Mouse (Mus musculus) kidney, postnatal 4 days (tissue): ENCODE measurements around the gene Dennd1a.
A peak's percentile ranks its signal among the peaks of the same experiment; 100 is the strongest.

ENCODE experiments used
- DNase-seq, 2 experiments: peaks; one replicate each; pipeline ENCODE4 v3.0.0; 2021; ENCODE audit warnings: mixed read lengths in 2 of 2

The Dennd1a gene

DNA sequence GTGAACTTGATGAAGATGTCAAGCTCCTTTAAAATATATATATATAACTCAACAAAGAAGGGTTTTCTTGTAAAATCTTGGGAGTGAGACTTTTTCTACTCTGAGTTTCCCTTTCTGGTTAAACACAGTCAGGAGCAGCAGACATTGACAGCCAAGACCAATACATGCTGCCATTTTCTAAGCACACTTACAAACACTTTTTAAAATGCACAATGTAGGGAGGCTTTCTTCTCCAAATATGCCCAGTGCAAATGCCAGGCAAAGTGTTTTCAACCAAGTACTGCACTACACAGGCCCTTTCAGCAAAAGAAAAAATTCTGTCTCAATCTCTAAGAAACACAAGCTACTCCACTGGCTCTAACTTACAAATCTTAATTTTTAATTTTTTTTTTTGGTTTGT, 65.7 kb downstream of the Dennd1a start:
- DNase-seq: no peak

DNA sequence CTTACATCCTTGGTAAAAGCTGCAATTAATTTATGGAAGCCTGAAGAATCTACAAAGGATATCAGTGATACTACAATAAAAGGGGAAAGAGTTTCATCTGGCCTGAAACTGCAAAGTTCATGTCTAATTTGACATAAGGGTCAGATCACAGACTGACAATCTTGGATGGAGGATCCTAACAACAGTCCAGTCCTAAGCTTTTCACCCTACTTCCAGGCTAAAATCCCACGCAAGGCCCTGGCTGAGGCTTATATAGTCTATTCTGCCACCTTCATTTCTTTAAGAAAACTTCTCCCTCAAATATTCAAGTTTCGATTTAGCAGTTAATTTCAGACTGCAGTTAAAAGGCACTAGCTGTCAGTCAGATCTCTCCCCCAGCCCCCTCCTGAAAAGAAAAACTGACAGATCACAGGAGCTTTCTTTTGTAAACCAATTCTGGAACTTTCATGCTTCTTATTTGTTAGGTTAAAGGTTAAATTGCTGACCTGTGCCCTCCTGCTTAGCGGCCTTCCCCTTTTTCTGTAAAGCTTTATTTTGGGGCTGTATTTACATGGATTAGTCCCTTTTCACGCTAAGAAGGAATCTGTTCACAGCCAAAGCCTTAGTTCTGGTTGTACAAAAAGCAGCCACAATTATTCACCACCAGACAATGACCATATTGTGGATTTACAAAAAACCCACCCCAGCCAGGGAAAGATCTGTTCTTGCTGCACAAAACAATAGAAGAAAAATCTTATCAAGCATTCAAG, 66.3 kb downstream of the Dennd1a start:
- DNase-seq: no peak

DNA sequence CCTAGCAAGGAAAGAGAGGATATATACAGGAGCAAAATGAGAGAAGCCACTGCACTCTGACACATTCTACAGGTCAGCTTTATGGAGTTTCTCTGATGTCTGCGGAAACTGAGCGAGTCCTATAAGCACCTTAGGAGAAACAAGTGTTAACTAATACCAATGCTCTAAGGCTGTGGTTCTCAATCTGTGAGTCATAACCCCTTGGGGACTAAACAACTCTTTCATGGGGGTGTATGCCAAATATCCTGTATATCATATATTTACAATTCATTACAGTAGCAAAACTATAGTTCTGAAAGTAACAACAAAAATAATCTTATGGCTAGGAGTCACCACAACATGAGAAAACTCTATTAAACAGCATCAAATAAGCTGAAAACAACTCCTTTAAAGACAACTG, 67.5 kb downstream of the Dennd1a start:
- no peak for DNase-seq

DNA sequence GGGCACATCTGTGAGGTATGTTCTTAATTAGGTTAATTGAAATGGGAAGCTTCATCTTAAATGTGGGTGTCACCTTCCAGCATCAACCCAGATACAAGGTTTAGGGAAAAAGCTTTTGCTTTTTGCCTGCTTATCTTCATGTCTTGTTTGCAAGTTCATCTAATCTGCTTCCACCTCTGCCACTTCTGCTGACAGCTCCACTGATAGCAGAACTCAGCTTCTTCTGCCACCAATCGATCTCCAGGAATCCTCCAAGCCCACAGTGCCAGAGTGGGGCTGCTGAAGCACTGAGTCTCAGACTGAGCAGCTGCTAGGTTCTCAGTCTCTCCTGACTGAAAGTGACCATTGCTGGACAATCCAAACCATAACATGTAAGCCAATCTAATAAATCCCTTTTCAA, 74.1 kb downstream of the Dennd1a start:
- no peak for DNase-seq

DNA sequence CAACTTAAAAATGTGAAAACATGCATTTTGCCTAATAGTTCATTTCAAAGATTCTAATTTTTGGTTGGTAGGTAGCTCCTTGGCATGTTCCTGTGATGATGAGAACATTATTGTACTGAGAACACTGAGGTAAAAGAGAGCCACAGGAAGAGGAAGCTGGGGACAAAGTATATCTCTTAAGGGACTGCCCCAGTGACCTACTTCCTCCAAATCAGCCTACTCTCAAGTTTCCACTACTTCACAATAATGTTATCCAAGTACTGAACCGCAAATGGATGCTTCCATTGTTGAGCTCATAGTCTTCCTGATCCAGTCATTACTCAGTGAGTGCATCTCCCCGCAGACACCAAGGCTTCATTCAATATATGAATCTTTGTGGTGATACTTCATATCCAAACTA, 75.8 kb downstream of the Dennd1a start:
- no peak for DNase-seq

DNA sequence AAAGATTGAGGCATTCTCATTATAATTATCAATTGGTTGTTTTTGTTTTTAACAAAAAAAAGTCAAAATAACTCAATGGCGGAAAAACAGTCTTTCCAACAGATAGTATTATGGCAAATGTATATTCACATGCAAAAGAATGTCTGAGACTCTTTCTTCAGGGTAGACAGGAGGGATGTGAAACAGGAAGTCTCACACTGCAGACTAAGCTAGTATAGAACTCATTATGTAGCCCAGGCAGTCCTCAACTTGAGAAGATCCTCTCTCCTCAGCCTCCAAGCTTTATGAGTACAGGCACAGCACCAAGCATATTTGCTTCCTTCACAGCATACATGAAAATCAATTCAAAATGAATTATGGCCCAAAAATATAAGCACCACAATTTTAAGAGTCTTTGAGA, 79.4 kb downstream of the Dennd1a start:
- no peak for DNase-seq

DNA sequence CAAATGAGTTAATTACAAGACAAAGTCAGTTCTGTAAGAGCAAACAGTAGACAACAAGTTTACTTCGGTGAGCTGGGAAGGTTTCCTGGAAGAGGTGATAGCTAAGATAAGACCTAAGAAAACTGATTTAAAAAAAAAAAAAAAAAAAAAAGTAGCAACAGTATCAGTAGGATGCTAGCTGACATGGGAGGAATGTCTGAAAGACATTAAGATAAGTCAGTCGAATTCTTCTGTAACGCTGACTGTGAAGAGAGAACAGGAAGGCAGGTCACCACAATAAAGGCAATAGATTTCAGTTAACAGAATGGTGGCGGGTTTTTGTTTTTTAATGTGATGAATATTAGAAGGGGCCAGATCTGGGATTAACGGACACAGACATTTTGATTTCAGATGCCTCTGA, 81.9 kb downstream of the Dennd1a start:
- no peak for DNase-seq

DNA sequence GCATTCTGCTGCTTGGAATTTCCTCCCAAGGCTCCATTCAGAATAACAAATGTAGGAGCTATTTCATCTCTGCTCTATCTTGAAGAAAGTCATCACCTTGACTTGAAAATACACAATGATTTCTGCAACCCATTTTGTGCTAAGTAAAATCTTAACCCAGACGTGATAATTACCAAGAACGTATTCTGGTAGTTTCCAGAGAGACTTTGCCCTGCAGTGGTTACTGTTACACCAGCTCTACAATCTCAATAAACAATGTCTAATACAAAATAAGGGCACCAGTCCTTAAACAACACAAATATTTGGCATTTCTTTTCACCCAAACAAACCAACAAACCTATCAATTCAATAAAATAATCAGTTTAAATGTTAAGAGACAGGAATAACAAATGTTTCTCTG, 82.5 kb downstream of the Dennd1a start:
- DNase-seq: no peak

DNA sequence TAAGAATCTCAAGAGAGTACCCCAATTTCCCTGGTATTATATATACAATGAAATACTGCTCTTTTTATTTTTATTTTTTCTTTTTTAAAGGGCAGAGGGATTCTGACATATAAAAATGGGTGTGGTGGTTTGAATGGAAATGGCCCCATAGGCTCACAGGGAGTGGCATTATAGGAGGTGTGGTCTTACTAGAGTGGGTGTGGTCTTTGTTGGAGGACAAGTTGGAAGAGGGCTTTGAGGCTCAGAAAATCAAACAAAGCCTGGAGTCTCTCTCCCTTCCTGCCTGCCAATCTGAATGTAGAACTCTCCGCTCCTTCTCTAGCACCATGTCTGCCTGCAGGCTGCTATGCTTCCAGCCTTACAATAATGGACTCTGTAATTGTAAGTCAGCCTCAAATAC, 89.1 kb downstream of the Dennd1a start:
- DNase-seq: no peak

DNA sequence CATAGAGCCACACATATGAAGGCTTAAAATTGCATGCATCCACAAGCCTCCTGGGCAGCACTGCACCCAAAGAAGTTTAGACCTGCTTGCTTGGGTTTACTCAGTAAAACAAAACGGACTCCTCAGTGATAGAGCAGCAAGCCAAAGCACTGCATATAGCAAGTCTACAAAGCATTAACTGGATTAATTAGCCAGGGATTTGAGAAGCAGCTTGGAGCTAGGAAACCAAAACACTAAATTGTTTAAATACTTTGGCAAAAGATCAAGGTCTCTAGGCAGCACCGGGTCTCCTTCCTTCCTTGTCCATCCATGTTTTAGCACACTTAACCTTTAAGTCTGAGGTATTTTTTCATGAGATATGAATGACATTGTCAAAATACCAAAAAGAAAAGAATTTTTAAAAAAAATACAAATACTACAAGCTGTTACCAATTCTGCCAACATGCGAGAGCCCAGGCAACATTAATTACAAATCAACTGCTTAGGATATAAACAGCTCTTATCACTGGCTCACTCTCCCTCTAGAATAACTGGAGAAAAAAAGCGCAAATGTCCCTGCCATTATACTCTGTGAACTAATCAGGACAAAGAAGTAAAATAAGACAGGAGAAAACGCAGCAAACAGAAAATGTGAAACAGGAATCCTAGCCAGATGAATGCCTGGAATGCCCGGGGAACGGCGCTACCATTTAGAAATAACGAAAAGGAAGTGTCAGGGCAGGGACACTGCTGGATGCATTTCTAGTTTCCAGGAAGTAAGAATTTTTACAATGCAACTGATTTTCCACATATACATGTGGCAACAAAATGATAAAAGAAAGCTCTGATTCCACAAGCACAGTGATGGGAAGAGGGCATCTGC, 90.8 kb downstream of the Dennd1a start:
- DNase-seq: peak; percentile 7 to 18

DNA sequence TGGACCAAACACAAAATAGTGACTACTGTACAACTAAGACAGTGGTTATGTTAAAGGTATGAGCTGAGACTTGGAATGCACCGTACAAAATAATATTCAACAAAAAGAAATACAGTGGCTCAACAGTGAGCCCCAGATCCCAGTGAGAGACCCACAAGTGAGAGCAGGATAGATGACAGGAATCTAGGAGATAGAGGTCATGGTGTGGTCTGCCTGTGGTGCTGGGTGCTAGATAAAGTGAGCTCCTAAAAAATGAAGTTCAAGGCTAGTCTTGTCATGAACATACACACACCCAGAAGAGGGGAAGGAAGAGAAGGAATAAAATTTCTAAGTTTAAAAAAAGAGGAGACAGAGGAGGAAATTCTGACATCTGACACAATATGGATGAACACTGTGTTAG, 95.2 kb downstream of the Dennd1a start:
- DNase-seq: no peak

DNA sequence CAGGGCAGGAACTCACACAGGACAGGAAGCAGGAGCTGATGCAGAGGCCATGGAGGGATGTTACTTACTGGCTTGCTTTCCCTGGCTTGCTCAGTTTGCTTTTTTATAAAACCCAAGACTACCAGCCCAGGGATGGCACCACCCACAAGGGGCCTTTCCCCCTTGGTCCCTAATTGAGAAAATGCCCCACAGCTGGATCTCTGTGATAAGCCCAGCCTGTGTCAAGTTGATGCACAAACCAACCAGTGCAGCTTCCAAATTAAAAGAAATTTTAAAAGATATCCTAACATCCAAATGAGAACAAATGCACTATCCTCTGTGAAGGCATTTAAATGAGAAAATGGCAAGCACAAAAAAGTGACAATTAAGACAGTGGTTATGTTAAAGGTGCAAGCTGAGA, 95.6 kb downstream of the Dennd1a start:
- DNase-seq: no peak

DNA sequence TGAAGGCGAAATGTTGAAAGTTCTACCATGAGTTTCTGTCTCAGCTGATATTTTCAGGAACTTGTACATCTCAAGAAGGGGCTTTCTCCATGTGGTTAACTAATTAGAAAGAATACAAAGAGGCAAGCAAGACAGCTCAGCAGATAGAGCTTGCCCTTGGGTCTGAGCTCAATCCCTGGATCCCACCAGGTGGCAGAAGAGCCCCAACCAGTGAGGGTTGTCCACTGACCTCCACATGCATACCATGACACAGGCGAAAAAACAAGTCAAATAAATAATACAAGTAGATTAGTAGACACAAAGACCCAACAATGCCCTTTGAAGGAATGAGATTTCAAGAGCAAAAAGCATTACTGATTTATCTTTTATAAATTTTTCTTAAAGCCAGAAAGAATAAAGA, 100.8 kb downstream of the Dennd1a start:
- peak; percentile 38 to 43 for DNase-seq

DNA sequence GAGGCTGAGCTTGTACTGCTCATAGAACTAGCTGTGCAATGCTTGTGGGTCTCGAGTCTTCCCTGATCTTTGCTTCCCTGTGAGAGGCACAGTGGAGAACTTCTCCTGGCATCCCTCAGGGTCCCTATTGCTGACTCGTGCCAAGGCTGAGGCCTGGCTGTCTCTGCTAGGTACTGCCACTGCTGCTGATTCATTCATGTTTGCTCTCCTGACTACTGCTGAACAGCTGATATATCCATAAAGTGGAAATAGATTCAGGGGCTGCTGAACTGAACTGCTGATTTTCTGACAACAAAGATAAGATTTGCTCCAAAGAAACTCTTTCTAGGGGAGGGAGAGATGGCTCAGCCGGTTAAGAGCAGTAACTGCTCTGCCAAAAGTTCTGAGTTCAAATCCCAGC, 102.2 kb downstream of the Dennd1a start:
- DNase-seq: no peak

DNA sequence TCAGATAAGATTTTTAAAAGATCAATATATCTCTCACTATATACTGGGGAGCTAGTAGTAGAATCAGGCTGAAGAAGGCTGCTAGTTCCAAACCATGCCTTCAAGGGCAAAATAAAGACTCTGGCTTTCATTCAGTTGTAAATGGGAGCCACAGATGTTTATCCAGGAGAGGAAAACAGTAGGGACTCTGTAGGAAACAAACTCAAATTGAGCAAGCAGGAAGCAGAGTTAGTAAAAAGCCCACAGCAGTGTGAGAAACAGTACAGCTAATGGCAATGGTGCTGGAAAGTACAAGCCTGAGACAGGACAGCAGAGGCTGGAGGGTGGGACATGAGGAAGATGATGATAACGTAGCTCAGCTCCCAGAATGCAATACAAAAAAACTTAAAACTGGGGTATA, 103.3 kb downstream of the Dennd1a start:
- DNase-seq: no peak

DNA sequence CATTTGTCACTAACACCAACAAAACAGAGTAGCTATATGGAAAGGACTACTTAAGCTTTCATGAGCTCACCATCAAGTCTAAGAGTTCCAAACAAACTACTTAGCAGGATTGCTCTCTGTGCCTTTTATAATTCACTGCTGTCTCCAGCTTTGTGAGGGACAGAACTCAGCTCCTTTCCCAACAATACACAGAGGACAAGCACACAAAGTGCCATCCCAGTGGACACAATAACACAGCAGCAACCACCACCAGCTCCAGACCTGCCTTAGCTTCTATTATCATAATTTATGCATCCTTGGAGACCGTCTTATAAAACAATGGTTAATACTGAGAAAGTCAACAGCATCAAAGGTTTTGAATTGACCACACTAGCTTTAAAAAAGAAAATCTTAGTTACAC, 104.9 kb downstream of the Dennd1a start:
- no peak for DNase-seq

DNA sequence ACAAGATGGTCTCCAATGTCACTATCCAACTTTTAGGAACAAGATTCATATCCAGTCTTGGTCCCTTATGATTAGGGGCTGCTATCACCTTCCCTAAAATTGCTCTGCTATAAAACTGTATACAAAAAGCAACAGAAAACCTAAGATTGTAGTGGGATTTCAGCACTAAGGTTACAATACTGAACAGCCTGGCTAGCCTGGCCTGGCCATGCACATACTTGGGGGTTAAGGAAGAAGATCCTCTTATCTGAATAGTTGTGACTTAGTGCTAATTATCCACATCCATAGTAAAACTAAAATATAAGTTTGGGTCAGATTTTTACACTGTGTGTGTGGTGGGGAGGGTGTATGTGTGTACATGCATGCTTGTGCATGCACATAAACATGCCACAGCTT, 109.6 kb downstream of the Dennd1a start:
- no peak for DNase-seq

DNA sequence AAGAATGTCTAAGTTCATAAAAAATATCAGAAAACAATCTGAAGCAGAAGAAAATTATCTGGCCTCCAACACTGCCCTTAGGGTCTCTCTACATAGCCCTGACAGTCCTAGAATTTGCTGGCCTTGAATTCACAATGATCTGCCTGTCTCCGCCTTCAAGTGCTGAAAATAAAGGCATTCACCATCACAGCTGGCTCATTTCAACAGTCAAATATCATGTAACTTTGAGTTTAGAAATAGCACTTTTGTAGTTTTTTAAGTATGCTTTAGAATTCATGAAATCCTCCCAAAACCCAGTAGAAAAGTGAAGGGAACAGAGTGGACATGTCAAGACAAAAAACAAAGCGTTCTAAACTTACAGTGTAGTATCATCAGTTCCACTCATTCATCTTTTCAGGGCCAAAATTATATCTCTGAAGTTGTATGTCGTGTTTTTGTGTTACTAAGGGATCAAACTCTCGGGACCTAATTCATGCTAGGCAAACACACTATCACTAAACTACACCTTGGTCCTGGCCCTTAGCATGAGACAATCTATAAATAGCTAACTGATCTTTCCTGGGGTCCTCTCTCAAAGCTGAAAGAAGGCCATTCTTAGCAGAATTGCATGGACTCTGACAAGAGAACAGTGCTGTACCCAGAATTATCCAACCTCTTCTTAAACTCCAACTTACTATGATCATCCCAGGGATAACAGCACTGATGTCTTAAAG, 110.2 kb downstream of the Dennd1a start:
- no peak for DNase-seq

DNA sequence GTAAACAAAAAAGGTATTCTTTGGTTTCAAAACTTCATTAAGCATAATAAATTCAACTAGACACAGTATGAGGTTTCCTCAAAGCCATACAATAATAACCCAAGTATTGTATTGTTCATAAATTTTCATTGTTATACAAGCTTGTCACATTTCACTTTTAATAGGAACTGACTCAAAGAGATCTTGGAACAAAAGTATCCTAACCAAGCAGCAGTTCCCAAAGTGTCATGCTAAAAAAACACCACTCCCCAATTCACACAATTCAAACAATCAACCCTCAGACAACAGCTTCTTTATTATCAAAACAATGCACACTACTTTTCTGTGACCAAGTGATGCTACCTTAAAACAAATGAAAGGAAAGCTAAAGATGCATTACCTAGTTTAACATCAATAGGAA, 111.9 kb downstream of the Dennd1a start:
- DNase-seq: no peak

DNA sequence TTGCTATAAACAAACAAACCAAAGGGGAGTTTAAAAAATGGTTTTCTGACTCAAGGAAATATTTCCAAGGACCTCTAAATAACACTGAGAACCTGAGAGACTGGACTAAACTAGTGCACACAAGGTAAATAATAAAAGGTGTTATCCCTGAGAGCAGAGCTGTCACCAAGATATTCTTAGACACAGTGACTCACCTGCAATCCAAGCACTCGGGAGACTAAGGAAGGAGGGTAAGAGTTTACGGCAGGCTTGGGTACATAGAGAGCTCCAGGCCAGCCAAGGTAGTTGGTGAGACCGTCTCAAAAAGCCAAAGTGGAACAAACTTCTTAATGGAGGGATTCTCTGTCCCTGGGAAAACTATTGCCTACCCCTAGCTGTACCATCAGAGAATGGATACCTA, 118.6 kb downstream of the Dennd1a start:
- no peak for DNase-seq

DNA sequence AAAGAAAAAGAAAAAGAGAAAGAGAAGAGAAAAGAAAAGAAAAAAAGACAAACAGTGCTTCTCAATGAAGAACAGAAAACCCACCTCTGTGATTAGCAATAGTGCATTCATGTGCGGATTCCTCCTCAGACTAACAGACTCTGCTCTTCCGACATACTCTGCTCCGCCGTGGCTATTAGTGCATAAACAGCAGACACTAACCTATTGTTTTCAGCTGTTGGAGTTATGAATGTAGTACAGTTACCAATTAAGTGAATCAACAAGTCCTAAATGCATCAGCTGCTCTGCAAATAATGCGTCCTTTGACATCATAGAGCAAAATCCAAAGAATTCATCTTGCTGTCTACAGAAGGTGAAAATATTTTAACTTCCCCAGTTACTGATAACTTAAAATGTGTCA, 121.2 kb downstream of the Dennd1a start:
- no peak for DNase-seq

DNA sequence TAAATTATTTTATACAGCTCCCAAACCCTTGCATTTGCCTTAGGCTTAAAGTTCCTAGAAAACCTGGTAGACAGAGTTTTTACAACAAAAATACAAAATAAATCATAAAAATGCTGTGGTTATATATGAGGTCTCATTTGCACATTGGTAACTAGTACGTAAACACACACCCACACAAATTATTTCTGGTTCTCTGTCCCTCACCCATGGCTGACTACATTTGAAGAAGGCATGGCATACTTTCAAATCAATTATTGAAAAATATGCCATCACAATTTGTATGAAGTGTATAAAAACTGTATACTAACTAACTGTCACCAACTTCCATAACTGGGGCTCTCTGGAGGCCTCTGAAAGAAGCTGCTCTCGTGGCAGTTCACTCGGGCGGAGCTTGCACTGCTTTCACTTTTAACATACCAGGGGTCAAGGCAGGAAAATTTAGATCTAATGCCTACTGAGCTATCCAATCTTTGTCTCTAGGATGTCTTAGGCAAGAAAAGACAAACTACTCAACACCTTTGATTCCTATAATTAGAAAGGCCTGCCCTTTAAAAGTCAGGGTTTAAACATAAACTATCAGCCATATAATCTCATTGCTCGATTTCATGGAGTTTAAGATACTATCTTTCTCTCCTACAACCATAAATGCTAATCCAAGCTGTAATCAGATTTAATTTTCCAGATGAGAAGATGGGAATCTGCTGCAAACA, 122.7 kb downstream of the Dennd1a start:
- DNase-seq: peak in 1 of 2 experiments; percentile 7

DNA sequence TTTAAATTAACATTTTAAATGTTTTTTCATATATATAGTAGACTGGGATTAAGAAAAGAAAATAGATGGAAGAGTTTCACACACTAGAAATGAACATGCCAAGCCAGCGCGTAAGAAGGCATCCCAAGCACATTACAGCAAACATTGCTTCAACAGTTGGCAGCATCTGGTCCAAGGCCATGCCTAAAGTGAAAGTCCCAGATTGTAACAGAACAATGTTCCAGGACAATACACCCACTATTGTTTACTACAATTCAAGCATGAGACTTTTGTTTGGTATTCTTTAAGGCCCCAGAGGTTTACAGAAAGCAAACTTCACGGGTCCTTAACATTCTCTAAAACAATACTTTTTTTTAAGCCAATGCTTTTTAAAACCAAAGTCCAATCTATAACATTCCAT, 124.7 kb downstream of the Dennd1a start:
- DNase-seq: no peak
